Mouse (Mus musculus): ENCODE results near the gene Pfkfb3. TPM values are rescaled to one million over a fixed set of nuclear protein-coding genes. Genes with fewer than 3 reads are reported as not detected.
A peak's percentile ranks its signal among the peaks of the same experiment; 100 is the strongest.

Gene Pfkfb3
- 10 to 100 TPM; 38.1 to 42.3 TPM for total RNA-seq (2021)
- long read RNA-seq, experiment 1, full-length matches to known transcripts: 2 of 8 reads
- long read RNA-seq, experiment 1, partial matches to known transcripts: 0 of 8 reads
- long read RNA-seq, experiment 1, other reads (novel, unspliced or antisense): 6 of 8 reads
- long read RNA-seq, experiment 2, full-length matches to known transcripts: 1 of 3 reads
- long read RNA-seq, experiment 2, partial matches to known transcripts: 0 of 3 reads
- long read RNA-seq, experiment 2, other reads (novel, unspliced or antisense): 2 of 3 reads

DNA sequence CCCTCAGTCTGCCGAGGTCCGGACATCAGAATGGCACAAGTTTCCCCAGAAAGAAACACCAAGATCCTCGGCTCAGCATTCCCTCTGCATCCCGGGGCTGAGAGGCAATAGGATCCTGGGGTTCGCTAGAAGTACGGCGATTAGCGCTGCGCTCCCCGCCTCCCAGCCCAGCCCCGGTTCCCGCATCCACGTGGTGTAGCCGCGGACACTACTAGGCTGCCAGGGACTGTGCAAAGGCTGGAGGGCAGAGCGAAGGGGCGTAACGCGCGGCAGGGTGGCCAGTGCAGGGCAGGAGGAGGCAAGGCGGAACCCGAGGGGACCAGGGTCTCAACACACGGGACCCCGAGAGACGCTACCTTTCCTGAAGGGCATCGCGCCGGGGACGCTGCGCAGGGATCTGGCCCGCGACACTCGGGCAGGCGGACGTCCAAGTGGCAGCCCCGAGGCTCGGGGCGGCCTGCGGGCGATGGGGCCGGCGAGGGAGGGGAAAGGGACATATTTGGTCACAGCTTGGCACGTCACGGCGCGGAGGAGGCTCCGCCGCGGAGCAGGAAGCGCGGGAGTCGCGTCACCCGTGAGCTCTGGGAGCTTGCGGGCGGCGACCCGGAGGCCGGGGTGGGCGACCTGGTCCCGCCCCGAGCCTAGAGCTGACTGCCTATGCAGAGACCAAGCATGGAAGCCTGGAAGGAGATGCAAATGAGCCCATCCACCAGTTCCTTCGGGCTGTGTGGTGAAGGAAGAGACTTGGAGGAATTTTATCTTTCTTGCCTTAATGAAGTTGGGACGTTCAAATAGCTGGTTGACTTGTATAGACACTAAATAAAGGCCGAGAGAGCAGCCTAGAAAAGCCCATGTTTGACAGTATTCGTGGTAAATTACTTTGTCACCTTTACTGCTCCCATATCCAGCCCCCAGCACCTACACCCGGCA, at the start of gene Pfkfb3:
Gene Pfkfb3 (minus strand): TSS at position 607 of the 930 bp plus-strand sequence.
- peak; percentile 52 to 78 for DNase-seq (ENCODE audit: low spot score in 2 of 2)

DNA sequence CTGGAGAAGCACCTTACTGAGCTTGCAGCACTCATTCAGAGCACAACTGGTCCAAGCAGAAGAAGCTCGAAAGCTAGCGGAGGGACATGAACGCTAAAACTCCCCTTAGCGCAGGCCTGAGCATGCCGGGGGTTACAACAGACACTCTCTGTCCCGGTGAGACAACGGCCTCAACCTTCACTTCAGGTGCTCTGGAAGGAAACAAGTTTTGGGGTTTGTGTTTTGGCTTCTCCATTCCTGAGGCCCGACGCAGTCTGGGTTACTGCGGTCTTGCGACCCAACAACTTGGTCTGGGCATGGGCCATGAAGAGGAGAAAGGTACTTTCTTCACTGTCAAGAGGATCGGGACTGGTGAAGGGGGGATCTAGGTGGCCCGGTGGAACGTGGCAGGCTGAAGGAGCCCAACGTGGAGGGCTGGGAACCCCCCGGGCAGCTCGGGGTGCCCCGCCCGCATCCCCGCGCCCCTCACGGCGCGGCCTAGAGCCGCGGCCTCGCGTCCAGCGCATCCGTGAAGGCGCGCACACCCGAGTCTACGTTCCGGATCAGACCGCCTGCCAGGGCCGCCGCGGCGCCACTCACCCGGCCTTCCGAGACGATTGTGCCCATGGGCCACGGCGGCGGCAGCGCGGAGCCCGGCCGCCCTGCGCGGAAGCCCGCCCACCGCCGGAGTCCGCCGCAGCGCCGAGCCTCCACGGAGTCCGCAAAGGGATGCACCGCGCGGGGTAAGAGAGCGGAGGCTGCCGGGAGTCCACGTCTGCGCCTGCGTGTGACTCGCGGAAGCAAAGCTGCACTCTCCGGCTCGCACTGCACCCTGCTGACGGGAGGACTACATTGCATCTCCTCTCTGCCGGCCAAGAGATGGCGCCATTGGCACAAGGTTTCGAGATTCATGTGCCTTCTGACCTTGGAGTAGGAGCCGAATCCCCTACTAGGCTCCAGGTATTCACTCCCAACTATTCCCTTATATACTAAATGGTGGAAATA, 48.9 kb upstream of the Pfkfb3 start:
- peak; percentile 96 to 98 for DNase-seq (ENCODE audit: low spot score in 2 of 2)

DNA sequence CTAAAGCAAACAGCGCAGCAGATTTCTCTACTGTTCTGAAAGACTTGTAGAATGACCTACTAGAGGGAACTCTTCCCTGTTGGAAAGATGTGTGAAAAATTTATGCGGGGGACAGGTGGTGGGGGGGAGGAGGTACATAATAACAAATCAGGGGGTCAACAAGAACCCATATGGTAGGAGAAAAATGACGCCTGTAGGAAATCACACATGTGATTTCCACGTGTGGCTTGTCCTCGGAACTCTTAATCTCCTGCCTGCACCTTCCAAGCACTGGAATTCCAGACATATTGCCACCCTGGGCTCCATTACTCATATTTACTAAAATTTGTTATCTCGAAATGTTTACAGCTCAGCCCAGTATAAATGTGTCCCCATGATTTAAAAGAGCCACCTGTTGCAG, 47.9 kb upstream of the Pfkfb3 start:
- DNase-seq (ENCODE audit: low spot score in 2 of 2): no peak

GRCm38 (mm10) chr2:11597906-11598305, 44.0 kb upstream of the Pfkfb3 start:
- DNase-seq (ENCODE audit: low spot score in 2 of 2): no peak

- DNase-seq (ENCODE audit: low spot score in 2 of 2): no peak
These were observed 42.8 kb upstream of the Pfkfb3 start for GRCm38 (mm10) chr2:11596690-11597089.

GRCm38 (mm10) chr2:11587996-11588395, 34.1 kb upstream of the Pfkfb3 start:
- DNase-seq (ENCODE audit: low spot score in 2 of 2): no peak

DNA sequence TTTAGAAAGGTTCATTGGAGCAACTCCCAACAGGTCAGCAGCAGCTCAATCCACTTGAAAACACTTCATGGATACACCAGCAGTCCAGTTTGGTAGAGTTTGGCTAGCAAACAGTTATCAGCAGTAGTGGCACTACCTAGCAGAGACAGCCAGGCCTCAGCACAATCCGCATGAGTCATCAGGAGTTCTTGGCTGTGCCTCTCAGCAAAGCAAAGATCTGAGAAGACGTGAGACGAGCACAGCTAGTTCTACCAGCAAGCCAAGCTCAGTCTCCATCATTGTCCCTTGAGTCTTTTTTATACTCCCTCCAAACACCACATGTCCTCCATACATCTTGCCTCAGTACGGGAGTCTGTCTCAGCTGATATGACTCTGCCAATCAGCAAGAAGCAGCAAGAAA, 25.5 kb upstream of the Pfkfb3 start:
- DNase-seq (ENCODE audit: low spot score in 2 of 2): no peak

DNA sequence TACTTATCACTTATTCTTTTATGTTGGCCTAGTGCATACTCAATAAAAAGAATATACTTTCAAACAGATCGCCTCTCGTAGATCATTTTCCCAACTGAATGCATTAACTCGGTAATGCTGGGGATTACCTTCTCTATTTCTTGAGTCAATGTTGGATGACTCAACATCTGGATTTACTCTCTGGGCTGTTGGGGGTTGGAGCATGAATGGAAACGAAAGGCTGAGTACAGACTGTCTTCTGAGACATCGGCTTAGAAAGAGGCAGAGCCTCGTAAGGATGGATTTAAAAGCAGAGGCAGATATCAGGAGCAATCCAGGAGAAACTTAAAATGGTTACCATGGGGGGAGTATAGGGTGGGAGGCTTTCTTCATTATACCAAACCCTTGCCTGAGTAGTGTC, 24.3 kb upstream of the Pfkfb3 start:
- DNase-seq (ENCODE audit: low spot score in 2 of 2): no peak

DNA sequence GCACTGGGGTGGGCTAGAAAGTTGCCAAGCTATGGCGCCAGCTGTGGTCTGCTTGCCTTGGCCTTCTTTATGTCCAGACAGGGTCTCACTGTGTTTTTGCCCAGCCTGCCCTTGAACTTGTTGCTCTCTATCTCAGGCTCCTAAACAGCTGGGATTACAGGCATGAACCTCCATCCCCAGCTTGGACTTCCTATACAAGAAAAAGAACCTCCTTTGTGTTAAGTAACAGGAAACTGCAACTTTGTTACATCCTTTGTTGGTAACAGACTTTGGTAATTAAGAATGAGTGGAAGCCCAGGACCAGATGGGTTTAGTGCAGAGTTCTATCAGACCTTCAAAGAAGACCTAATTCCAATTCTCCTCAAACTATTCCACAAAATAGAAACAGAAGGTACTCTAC, 19.8 kb upstream of the Pfkfb3 start:
- no peak for DNase-seq (ENCODE audit: low spot score in 2 of 2)

- DNase-seq (ENCODE audit: low spot score in 2 of 2): no peak
These were observed 17.2 kb upstream of the Pfkfb3 start for GRCm38 (mm10) chr2:11571004-11571535.

DNA sequence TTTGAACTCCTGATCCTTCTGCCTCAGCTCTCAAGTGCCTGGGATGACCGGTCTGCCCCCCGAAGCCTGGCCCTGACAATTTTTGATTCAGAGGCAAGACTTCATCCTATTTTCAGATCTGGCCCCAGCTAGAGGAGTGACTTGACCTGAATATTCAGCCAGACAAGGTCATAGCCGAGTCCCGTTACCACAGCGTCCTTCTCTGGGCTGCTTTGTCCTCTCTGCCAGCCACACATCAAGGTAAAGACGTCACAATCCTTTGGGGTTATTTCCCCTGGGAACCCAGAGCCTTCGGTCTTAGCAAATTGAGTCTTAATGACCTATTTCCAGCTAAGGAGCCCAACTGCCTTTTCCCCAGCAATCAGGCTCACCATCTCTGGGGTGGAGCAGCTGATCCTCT, 14.6 kb upstream of the Pfkfb3 start:
- DNase-seq (ENCODE audit: low spot score in 2 of 2): no peak

DNA sequence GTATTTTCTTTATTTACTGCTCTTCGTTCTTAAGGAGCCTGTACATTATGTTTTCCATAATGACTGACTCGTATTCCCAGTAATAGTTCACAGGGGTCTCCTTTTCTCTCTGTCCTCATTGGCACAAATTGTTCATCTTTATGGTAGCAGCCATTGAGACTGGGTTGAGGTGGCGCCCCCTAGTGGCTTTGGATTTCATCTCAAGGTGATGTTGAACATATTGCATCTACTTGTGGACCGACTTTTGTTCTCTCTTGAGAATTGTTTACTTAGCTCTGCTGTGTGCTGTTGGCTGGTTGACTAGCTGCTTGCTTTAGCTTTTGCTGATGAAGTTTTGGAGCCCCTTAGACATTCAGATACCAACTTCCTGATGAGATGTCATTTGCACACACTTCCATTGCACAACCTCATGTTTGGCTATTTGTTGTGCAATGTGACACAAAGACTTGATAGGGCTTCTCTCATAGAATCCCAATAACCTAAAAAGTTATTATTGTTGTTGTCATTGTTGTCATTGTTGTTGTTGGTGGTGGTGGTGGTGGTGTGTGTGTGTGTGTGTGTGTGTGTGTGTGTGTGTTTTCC, 14.0 kb upstream of the Pfkfb3 start:
- DNase-seq (ENCODE audit: low spot score in 2 of 2): peak in 1 of 2 experiments; percentile 31

- no peak for DNase-seq (ENCODE audit: low spot score in 2 of 2)
These were observed 13.0 kb upstream of the Pfkfb3 start for GRCm38 (mm10) chr2:11566898-11567297.

- DNase-seq (ENCODE audit: low spot score in 2 of 2): no peak
These were observed 12.4 kb upstream of the Pfkfb3 start for GRCm38 (mm10) chr2:11566241-11566640.

GRCm38 (mm10) chr2:11564768-11565167, 10.9 kb upstream of the Pfkfb3 start:
- no peak for DNase-seq (ENCODE audit: low spot score in 2 of 2)

- DNase-seq (ENCODE audit: low spot score in 2 of 2): no peak
These were observed 9.4 kb upstream of the Pfkfb3 start for GRCm38 (mm10) chr2:11563256-11563655.

- DNase-seq (ENCODE audit: low spot score in 2 of 2): no peak
These were observed 4.8 kb upstream of the Pfkfb3 start for GRCm38 (mm10) chr2:11558654-11559053.

DNA sequence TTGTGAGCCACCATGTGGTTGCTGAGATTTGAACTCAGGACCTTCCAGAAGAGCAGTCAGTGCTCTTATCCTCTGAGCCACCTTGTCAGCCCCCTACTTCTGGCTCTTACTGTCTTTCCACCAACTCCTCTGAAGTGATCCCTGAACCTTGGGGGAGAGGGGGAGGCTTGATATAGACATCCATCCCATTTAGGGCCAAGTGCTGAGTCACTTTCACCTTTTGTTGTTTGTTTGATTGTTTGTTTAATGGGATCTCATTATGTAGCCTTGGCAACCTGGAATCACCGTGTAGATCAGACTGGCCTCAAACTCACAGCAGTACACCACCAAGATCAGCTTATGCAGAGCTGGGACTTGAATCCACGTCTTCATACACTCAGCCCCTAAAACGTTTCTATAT, 3.4 kb upstream of the Pfkfb3 start:
- DNase-seq (ENCODE audit: low spot score in 2 of 2): no peak

DNA sequence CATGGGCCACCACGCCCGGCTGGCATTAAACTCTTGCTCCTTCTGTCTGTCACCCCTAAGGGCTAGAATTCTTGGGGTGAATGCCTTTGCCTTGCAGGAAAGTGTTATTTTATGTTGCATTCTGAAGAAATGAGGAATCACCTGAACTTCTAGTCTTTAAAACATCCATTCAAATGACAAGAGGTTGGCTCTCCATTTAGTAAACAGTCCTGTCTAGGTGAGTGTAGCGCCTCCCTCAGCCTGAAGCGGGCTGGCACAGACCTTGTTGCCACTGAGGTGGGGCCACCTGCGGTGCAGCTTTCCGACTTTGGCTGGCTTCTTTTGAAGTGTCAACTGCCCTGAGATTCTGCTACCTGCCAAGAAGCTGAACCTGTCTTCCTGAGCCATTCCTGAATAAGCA, 1.4 kb upstream of the Pfkfb3 start:
- DNase-seq (ENCODE audit: low spot score in 2 of 2): no peak

- peak in 1 of 2 experiments; percentile 50 for DNase-seq (ENCODE audit: low spot score in 2 of 2)
These were observed 868 bp downstream of the Pfkfb3 start for GRCm38 (mm10) chr2:11552966-11553451.
